Mouse (Mus musculus) bone marrow macrophage, adult 2 months (primary cell): ENCODE data around the gene Syn1. TPM values are rescaled to one million over a fixed set of nuclear protein-coding genes. Genes with fewer than 3 reads are reported as not detected.

Source experiments
- H3K27ac ChIP-seq: 2 replicates; pipeline ENCODE4 v1.5.1; 2012; ENCODE audit warnings: low read depth, low read length; ENCODE audit not compliant: insufficient read depth
- H3K4me1 ChIP-seq: 2 replicates; pipeline ENCODE4 v1.6.1; 2012; ENCODE audit warnings: low read length; ENCODE audit not compliant: control insufficient read depth, insufficient read depth
- H3K4me3 ChIP-seq: 2 replicates; pipeline ENCODE4 v1.5.1; 2012; ENCODE audit warnings: mild to moderate bottlenecking, low read length, moderate library complexity; ENCODE audit not compliant: insufficient read depth
- CTCF ChIP-seq: IDR thresholded peaks from 2 replicates; pipeline ENCODE4 v1.5.1; 2012; ENCODE audit warnings: low read depth, mild to moderate bottlenecking, low read length, moderate library complexity
- POLR2A ChIP-seq: IDR thresholded peaks from 2 replicates; pipeline ENCODE4 v1.6.1; 2012; ENCODE audit warnings: mild to moderate bottlenecking, low read depth, low read length, borderline replicate concordance
- polyA plus RNA-seq: library from polyadenylated mRNA; stranded (reverse); fragments of >200 nt; gene quantifications from 2 replicates; pipeline ENCODE4 v1.2.4, GENCODE M21; 2012; ENCODE audit not compliant: missing spikeins, insufficient read depth, insufficient read length

Gene Syn1
- polyA plus RNA-seq, 1 experiment = 5.7 TPM

GRCm38 (mm10) chrX:20921366-20921765, 562 bp upstream of the Syn1 start:
- Histone ChIP-seq H3K27ac (no peak overlapping the region), H3K4me1 (peaks cover 21% of the 10 kb centered on the region), H3K4me3 (no peak overlapping the region)
- TF ChIP-seq POLR2A (no peak), CTCF (no peak)

- peaks cover 19% of the 10 kb centered on the region for H3K4me1 ChIP-seq
- peak overlapping the region; percentile 51 for H3K4me3 ChIP-seq
- H3K27ac ChIP-seq = no peak overlapping the region
- TF ChIP-seq POLR2A (no peak), CTCF (no peak)
Measured at GRCm38 (mm10) chrX:20920249-20920843, 458 bp downstream of the Syn1 start.

GRCm38 (mm10) chrX:20915075-20915474, 5.7 kb downstream of the Syn1 start:
- no peak overlapping the region for H3K4me3 ChIP-seq

GRCm38 (mm10) chrX:20913726-20914125, 7.1 kb downstream of the Syn1 start:
- Histone ChIP-seq H3K4me3 (no peak overlapping the region), H3K4me1 (peaks cover 6% of the 10 kb centered on the region; the same call in 1 of the 2 replicates), H3K27ac (no peak overlapping the region)
- no peak for TF ChIP-seq POLR2A
- TF ChIP-seq CTCF = no peak

More at GRCm38 (mm10) chrX:20915075-20915474, 5.7 kb downstream of the Syn1 start:
- Histone ChIP-seq H3K4me1 (peaks cover 6% of the 10 kb centered on the region; the same call in 1 of the 2 replicates), H3K27ac (no peak overlapping the region)
- TF ChIP-seq POLR2A (no peak), CTCF (no peak)

GRCm38 (mm10) chrX:20910074-20910473, 10.7 kb downstream of the Syn1 start:
- Histone ChIP-seq H3K27ac (no peak overlapping the region), H3K4me1 (peaks cover 3% of the 10 kb centered on the region; the same call in 1 of the 2 replicates), H3K4me3 (no peak overlapping the region)
- TF ChIP-seq POLR2A = no peak
- TF ChIP-seq CTCF = no peak

GRCm38 (mm10) chrX:20875241-20875640, 45.6 kb downstream of the Syn1 start:
- TF ChIP-seq CTCF (no peak), POLR2A (no peak)
- H3K27ac ChIP-seq = no peak overlapping the region
- no peak overlapping the region for H3K4me3 ChIP-seq
- no peaks in the 10 kb centered on the region for H3K4me1 ChIP-seq

- H3K27ac ChIP-seq = no peak overlapping the region
- TF ChIP-seq POLR2A = no peak
- no peak for TF ChIP-seq CTCF
- H3K4me1 ChIP-seq = no peaks in the 10 kb centered on the region
- H3K4me3 ChIP-seq = no peak overlapping the region
Measured at GRCm38 (mm10) chrX:20872928-20873500, 47.8 kb downstream of the Syn1 start.

GRCm38 (mm10) chrX:20869962-20870513, 50.8 kb downstream of the Syn1 start, which contains the start of gene Timp1:
Gene Timp1 (plus strand): TSS chrX:20870166.
- no peak for TF ChIP-seq CTCF
- no peak for TF ChIP-seq POLR2A
- Histone ChIP-seq H3K27ac (no peak within 1 kb of the TSS), H3K4me3 (no peak within 1 kb of the TSS), H3K4me1 (peaks cover 5% of the 10 kb centered on the region)

GRCm38 (mm10) chrX:20869203-20869602, 51.6 kb downstream of the Syn1 start:
- Histone ChIP-seq H3K27ac (no peak overlapping the region), H3K4me3 (no peak overlapping the region), H3K4me1 (peaks cover 5% of the 10 kb centered on the region)
- TF ChIP-seq CTCF = no peak
- TF ChIP-seq POLR2A = no peak

GRCm38 (mm10) chrX:20868091-20868490, 52.7 kb downstream of the Syn1 start:
- H3K27ac ChIP-seq = no peak overlapping the region
- H3K4me3 ChIP-seq = no peak overlapping the region
- H3K4me1 ChIP-seq = peaks cover 15% of the 10 kb centered on the region
- TF ChIP-seq POLR2A = no peak
